Mouse (Mus musculus) testis, adult 2 months (tissue): ENCODE results near the gene Rpl41.

Experiments
- CTCF ChIP-seq: fragments of 200-500 bp; IDR thresholded peaks from 2 replicates; pipeline ENCODE4 v1.5.1; 2012; ENCODE audit warnings: low read depth, mild to moderate bottlenecking, inconsistent platforms, low read length, moderate library complexity; ENCODE audit not compliant: control insufficient read depth, insufficient read depth, insufficient replicate concordance
- POLR2A ChIP-seq: fragments of 200-500 bp; IDR thresholded peaks from 2 replicates; pipeline ENCODE4 v1.6.1; 2012; ENCODE audit warnings: low read depth, mild to moderate bottlenecking, inconsistent platforms, low read length, moderate library complexity; ENCODE audit not compliant: control insufficient read depth

DNA sequence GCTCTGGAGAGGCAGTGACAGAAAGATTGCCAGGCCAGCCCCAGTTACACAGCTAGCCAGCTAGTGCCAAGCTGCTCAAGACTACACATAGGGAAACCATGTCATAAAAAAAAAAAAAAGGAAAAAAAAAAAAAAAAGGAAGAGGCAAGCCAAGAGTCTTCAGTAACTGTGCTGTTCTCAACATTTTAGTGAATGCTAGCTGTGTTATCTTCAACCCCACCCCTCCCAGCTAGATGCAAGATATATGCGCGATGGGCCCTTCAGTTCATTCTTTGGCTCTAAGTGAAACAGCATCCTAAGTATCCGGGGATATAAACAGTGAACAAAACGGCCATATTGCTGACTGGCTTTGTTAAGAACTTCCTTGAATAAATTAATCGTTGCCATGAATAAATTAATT is 43.7 kb upstream of the Rpl41 start:
- TF ChIP-seq CTCF: no peak
- TF ChIP-seq POLR2A: no peak
